Mouse (Mus musculus): ENCODE measurements at regions not wholly inside any gene's neighbourhood (a gene's known extent, or its start where the extent isn't known, plus 50 kb on each side); places are given as distances from the start of the nearest gene placed in this dataset.

GRCm38 (mm10) chr10:56587205-56587604 is 210.1 kb downstream of the Gja1 start:
- DNase-seq (ENCODE audit: low spot score in 2 of 2) = no peak

DNA sequence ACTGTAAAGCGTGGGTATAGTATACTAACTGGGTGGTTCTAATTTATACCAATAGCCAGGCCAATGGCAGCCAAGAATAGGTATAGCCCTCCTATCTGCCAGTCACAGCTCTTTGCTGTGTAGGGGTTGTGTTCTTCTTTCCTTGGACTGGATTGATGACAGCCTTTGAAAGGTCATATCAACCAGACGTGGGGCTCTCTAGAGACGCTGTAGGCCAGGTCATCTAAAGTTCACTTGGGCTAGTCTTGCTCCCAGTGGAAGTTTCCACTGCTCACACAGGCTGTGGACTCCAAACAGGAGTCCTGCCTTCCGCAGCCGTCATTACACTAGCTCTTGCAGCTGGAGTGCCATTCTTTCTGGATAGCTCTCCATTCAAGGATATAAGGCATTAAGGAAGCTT is 220.3 kb downstream of the Gja1 start:
- DNase-seq (ENCODE audit: low spot score in 2 of 2) = no peak

GRCm38 (mm10) chr10:56598191-56598590 is 221.1 kb downstream of the Gja1 start:
- DNase-seq (ENCODE audit: low spot score in 2 of 2) = no peak

- DNase-seq (ENCODE audit: low spot score in 2 of 2) = no peak
These were observed 222.8 kb downstream of the Gja1 start for GRCm38 (mm10) chr10:56599923-56600322.

DNA sequence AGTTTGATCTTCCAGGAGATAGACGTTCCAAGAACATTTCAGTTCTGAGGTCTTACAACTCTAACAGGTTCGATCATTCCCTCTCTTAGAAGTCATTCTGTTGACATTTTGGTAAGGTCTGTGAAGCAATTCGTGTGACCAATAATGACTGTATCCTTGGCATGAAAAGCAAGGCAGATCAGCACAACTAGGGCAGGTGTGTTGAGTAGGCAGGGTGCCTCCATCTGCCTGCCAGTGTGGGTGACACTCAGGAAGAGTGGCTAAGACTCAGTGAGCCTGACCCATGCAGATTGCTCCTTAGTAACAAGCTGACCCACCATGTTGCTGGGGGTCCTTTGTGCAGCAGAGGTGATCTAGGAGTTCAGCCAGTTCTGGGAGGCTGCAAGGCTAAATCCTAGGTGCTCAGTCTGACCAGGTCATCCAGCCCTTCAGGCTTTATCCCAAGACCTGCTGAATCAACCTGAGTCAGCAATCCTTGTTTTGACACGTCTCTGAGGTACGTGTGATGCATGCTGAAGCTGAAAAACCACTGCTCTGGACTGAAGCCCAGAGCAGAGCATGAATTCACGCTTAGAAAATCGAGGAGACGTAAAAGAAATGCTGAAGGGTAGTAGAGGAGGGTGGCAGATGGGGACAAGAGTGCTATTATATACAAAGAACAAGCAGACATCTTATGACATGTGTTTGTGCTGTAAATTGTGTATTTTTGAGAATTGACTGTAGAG is 234.6 kb downstream of the Gja1 start:
- DNase-seq (ENCODE audit: low spot score in 2 of 2) = no peak

- no peak for DNase-seq (ENCODE audit: low spot score in 2 of 2)
These were observed 265.5 kb downstream of the Gja1 start for GRCm38 (mm10) chr10:56642656-56643055.

DNA sequence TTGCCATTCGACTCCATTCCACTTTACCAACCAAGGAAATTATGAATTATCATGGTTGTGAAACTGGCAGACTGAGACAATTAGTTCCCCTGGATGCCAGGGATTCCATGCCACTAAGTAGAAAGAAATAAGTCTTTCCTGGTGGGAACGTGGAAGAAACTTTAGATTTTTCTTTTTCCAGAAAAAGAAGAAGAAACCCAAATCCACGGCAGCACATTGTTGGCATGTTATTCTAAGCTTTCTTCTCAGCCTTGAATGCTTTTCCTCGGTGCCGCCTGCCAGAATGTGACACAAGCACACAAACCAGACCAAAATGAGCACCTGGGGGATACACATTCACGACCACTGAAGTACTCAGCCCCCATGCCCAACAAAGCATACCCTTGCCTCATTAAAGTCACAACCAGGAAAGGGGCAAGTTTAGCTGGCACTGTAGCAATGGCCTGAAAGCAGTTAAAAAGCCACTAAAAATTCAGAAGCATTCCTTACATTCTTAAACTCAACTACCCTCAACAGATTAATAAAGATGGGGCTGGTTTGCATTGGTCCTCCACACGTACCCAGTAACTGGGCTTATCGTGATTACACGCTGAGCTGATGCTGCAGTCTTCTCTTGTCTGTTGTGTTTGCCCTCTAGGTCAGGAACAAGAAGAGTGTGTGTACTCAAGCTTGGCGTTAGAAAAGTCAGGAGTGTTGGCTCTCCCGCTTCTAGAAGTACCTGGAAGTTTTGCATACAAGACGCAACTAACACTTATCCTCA is 266.4 kb downstream of the Gja1 start:
- no peak for DNase-seq (ENCODE audit: low spot score in 2 of 2)

GRCm38 (mm10) chr10:56660501-56660900 is 283.4 kb downstream of the Gja1 start:
- no peak for DNase-seq (ENCODE audit: low spot score in 2 of 2)

DNA sequence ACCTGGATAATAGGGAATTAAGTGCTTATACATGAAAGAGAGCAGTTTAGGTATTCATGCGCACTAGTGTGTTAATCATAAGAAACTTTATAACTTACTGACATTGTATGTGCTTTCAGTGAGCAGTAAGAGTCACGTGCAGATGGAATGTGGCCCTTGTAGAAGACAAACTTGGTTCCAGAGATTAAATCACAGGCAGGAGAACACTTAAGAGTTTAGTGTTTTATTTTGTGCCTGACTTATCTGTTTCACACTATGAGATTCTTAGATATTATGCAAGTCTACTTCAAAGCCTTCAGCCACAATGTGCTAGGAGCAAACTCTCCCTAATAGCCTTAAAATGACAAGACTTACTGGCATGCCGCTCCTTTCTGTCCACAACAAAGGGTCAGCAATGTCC is 296.8 kb downstream of the Gja1 start:
- no peak for DNase-seq (ENCODE audit: low spot score in 2 of 2)

GRCm38 (mm10) chr10:56682901-56683300 is 305.8 kb downstream of the Gja1 start:
- no peak for DNase-seq (ENCODE audit: low spot score in 2 of 2)

GRCm38 (mm10) chr10:56685655-56686250 is 308.6 kb downstream of the Gja1 start:
- DNase-seq (ENCODE audit: low spot score in 2 of 2) = no peak

DNA sequence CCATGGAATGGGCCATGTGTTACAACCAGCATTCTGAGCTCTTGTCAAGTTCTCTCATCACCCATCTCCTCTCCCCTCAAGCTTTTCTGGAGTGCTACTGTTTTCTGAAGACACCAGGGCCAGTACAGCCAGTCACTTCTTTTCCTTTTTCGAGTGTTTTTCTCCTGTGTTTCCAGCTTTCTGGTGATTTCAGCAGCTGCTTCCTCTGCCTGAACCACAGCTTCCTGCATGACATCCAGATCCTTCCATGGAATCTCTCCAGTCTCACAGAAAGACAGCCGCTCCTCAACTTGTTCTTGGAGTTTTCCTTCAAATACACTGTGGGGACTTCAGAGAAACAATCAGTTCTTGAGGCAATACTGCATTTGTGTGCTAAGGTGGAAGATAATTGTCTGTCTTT is 314.3 kb downstream of the Gja1 start:
- no peak for DNase-seq (ENCODE audit: low spot score in 2 of 2)

GRCm38 (mm10) chr10:56695100-56695499 is 318.0 kb downstream of the Gja1 start:
- no peak for DNase-seq (ENCODE audit: low spot score in 2 of 2)

GRCm38 (mm10) chr10:56700126-56700525 is 323.0 kb downstream of the Gja1 start:
- DNase-seq (ENCODE audit: low spot score in 2 of 2) = no peak

- no peak for DNase-seq (ENCODE audit: low spot score in 2 of 2)
These were observed 331.3 kb downstream of the Gja1 start for GRCm38 (mm10) chr10:56708411-56708810.

GRCm38 (mm10) chr10:56708886-56709285 is 331.8 kb downstream of the Gja1 start:
- no peak for DNase-seq (ENCODE audit: low spot score in 2 of 2)

DNA sequence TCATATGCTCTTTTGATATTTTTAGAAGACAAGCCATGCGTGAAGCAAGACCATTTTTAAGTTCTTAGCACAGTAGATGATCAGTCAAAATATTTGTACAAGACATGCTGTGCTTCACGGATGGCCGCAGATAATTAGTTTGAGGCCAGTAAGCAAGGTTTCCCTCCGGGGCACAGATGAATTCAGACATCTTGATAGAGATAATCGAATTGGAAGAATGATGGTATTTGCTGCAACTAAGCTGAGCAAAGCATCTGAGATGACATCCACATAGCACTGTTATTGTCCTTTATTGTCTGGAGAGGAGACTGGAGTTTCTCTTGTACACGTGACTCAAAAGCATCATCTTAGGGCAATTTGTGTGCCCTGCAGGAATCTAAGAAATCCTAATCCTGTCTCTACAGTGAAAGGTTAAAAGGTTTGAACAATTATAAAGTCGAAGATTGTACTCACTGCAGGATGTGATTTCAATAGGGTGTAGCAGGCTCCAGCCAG is 335.5 kb downstream of the Gja1 start:
- DNase-seq (ENCODE audit: low spot score in 2 of 2) = no peak

GRCm38 (mm10) chr10:56737073-56737472 is 359.9 kb downstream of the Gja1 start:
- no peak for DNase-seq (ENCODE audit: low spot score in 2 of 2)

DNA sequence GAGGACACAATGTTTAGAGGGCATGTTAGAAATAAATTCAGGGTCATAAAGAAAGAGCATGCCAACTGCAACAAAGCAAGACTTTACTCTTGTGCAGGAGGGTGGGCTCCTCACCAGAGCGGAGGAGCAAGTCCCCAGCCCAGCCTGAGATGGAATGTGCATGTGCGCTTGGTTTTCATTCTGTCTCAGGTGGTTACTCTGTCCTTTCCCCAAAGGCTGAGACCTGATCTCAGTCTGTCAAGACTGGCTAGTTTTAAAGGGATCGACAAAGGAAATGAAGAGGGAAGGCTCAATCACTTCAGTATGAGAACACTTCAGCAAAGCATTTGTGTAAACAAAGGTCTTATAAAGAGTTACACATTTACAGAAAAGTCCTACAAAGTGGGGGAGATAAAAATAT is 362.5 kb downstream of the Gja1 start:
- DNase-seq (ENCODE audit: low spot score in 2 of 2) = no peak

DNA sequence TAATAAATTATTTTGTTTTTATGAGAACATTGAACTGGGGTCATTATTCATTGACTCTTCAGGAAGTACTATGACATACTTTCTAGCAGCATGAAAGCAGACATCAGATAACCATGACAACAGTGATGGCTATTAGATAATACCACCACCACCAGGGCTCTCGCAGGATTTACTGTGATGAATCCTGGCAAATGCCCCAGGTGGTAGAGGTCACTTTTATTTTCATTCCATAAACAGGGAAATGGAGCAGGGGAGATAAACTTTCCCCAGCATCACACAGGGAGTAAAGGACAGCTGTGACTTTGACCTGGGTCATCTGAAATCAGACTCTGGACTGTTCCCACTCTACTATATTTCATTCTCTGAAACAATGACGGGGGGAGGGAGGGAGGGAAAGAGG is 375.0 kb downstream of the Gja1 start:
- no peak for DNase-seq (ENCODE audit: low spot score in 2 of 2)

- no peak for DNase-seq (ENCODE audit: low spot score in 2 of 2)
These were observed 376.4 kb downstream of the Gja1 start for GRCm38 (mm10) chr10:56753576-56753975.

DNA sequence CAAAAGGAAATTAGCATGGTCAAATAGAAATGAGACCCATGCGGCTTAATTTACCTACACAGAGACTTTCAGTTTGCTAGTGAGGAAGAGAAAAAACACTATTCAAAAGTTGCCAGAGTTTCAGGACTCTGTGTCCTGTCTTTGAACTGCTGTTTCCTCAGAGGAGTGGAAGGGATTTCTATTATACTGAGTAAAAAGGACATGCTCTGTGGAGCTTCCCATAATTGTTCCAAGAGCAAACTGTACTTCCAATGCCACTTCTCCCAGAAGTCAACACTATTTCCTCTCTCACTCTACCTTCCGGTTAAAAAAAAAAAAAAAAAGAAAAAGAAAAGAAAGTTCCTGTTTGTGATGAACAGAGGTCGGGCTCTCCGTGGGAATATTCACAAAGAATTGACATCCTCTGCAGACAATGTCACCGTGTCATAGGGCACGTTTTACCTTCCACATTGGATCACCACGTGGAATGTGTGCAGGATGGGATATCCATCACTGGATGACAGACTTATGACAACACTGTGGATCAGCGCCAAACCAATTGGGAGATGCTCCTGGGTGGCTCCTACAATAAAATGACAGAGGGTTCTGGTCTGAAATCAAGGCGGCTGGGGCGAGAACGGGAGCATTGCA is 377.5 kb downstream of the Gja1 start:
- DNase-seq (ENCODE audit: low spot score in 2 of 2) = no peak

Data from natural killer cell, adult 2 months (primary cell).